Mouse (Mus musculus): Measurements from ENCODE around the gene Tmem120b. TPM values are rescaled to one million over a fixed set of nuclear protein-coding genes. Genes with fewer than 3 reads are reported as not detected.

Tmem120b gene
- total and polyA plus RNA-seq, 3 experiments = 4.8 to 8.0 (median 6.2) TPM

- DNase-seq (ENCODE audit: extremely low read depth) = no peak
- Histone ChIP-seq H3K27ac (ENCODE audit: insufficient read depth, low read depth) (no peak overlapping the region), H3K79me2 (replicated peaks; ENCODE audit: control insufficient read depth, extremely low read depth, insufficient read depth, poor library complexity, severe bottlenecking) (no peaks in the 10 kb centered on the region), H3K4me3 (replicated peaks in 1 of 3; ENCODE audit: low read depth in 2 of 3, low read length in 2 of 3, poor library complexity in 1 of 3) (no peak overlapping the region), H3K9me3 (replicated peaks; ENCODE audit: low read length) (no peaks in the 10 kb centered on the region), H3K4me2 (ENCODE audit: insufficient read depth, low read depth, poor library complexity, severe bottlenecking) (no peak overlapping the region), H3K36me3 (replicated peaks in 1 of 2; ENCODE audit: control insufficient read depth in 1 of 2, insufficient read depth in 1 of 2, low read length in 1 of 2) (peaks cover 0 to 43% of the 10 kb centered on the region in 2 experiments), H3K4me1 (ENCODE audit: control insufficient read depth in 1 of 2, insufficient read depth in 2 of 2) (peaks cover 0 to 5% of the 10 kb centered on the region in 2 experiments; a peak in 2 of 4 replicates), H3K9ac (ENCODE audit: insufficient read depth, low read depth) (no peak overlapping the region), H3K27me3 (replicated peaks) (no peaks in the 10 kb centered on the region)
- dilution Hi-C loops (cut with MboI; ENCODE audit: extremely low pct_ligation_motif_present, extremely low pct_unique_long_range_greater_than_20kb, low sequenced_read_pairs) = no loop called here
- in situ Hi-C loops (cut with MboI; ENCODE audit: low pct_ligation_motif_present, low pct_unique_long_range_greater_than_20kb, low sequenced_read_pairs) = no loop called here
- TF ChIP-seq JUND (conservative IDR thresholded peaks at IDR 0.05; ENCODE audit: low read depth, low read length) = no peak
- no peak for TF ChIP-seq MAZ (IDR thresholded peaks at IDR 0.05; ENCODE audit: low read depth, low read length)
- no peak for TF ChIP-seq RAD21 (IDR thresholded peaks at IDR 0.05; ENCODE audit: low read depth, low read length)
- no peak for TF ChIP-seq EP300 (IDR thresholded peaks at IDR 0.05; ENCODE audit: low read length)
- TF ChIP-seq ZKSCAN1 (IDR thresholded peaks at IDR 0.05; ENCODE audit: borderline replicate concordance, low read depth, low read length) = no peak
- TF ChIP-seq JUN (IDR thresholded peaks at IDR 0.05; ENCODE audit: insufficient read depth, low read depth, low read length) = no peak
These were observed 30.3 kb downstream of the Tmem120b start for GRCm38 (mm10) chr5:123098487-123098886.

GRCm38 (mm10) chr5:123102376-123102775, 34.2 kb downstream of the Tmem120b start:
- dilution Hi-C loops (cut with MboI; ENCODE audit: extremely low pct_ligation_motif_present, extremely low pct_unique_long_range_greater_than_20kb, low sequenced_read_pairs) (no loop called here), in situ Hi-C loops (cut with MboI; ENCODE audit: low pct_ligation_motif_present, low pct_unique_long_range_greater_than_20kb, low sequenced_read_pairs) (no loop called here)
- Histone ChIP-seq H3K4me1 (ENCODE audit: control insufficient read depth in 1 of 2, insufficient read depth in 2 of 2) (peaks cover 0 to 5% of the 10 kb centered on the region in 2 experiments; a peak in 2 of 4 replicates), H3K9me3 (replicated peaks; ENCODE audit: low read length) (no peaks in the 10 kb centered on the region), H3K36me3 (replicated peaks in 1 of 2; ENCODE audit: control insufficient read depth in 1 of 2, insufficient read depth in 1 of 2, low read length in 1 of 2) (peaks cover 0 to 60% of the 10 kb centered on the region in 2 experiments), H3K4me3 (replicated peaks in 1 of 3; ENCODE audit: low read depth in 2 of 3, low read length in 2 of 3, poor library complexity in 1 of 3) (no peak overlapping the region), H3K27me3 (replicated peaks) (no peaks in the 10 kb centered on the region), H3K79me2 (replicated peaks; ENCODE audit: control insufficient read depth, extremely low read depth, insufficient read depth, poor library complexity, severe bottlenecking) (no peaks in the 10 kb centered on the region), H3K4me2 (ENCODE audit: insufficient read depth, low read depth, poor library complexity, severe bottlenecking) (no peak overlapping the region), H3K27ac (ENCODE audit: insufficient read depth, low read depth) (no peak overlapping the region), H3K9ac (ENCODE audit: insufficient read depth, low read depth) (no peak overlapping the region)
- no peak for DNase-seq (ENCODE audit: extremely low read depth)
- no peak for TF ChIP-seq ZKSCAN1 (IDR thresholded peaks at IDR 0.05; ENCODE audit: borderline replicate concordance, low read depth, low read length)
- no peak for TF ChIP-seq ELF1 (IDR thresholded peaks at IDR 0.05; ENCODE audit: low read depth, low read length)
- no peak for TF ChIP-seq KAT2A (IDR thresholded peaks at IDR 0.05; ENCODE audit: insufficient replicate concordance, low read length)
- TF ChIP-seq ZMIZ1 (IDR thresholded peaks at IDR 0.05; ENCODE audit: low read depth, low read length) = no peak
- TF ChIP-seq CHD2 (IDR thresholded peaks at IDR 0.05; ENCODE audit: low read length) = no peak
- no peak for TF ChIP-seq IRF4 (IDR thresholded peaks at IDR 0.05; ENCODE audit: low read depth, low read length)
- TF ChIP-seq POLR2A (IDR thresholded peaks at IDR 0.05; ENCODE audit: low read depth, low read length) = no peak
- TF ChIP-seq RAD21 (IDR thresholded peaks at IDR 0.05; ENCODE audit: low read depth, low read length) = no peak
- TF ChIP-seq UBTF (IDR thresholded peaks at IDR 0.05; ENCODE audit: low read depth, low read length) = no peak
- TF ChIP-seq USF2 (conservative IDR thresholded peaks at IDR 0.05; ENCODE audit: low read depth, low read length) = no peak
- no peak for TF ChIP-seq BHLHE40 (IDR thresholded peaks at IDR 0.05; ENCODE audit: low read depth, low read length)
- no peak for TF ChIP-seq POLR2AphosphoS2 (IDR thresholded peaks at IDR 0.05; ENCODE audit: low read depth, low read length)
- TF ChIP-seq MAFK (IDR thresholded peaks at IDR 0.05; ENCODE audit: insufficient replicate concordance, low read length) = no peak
- TF ChIP-seq CTCF (conservative IDR thresholded peaks at IDR 0.05 in 1 of 2, IDR thresholded peaks at IDR 0.05 in 1 of 2; ENCODE audit: low read depth in 2 of 2, low read length in 2 of 2) = no peak
- TF ChIP-seq TCF12 (IDR thresholded peaks at IDR 0.05; ENCODE audit: low read depth, low read length) = no peak
- TF ChIP-seq SIN3A (IDR thresholded peaks at IDR 0.05; ENCODE audit: low read length) = no peak
- no peak for TF ChIP-seq ZC3H11A (IDR thresholded peaks at IDR 0.05; ENCODE audit: low read depth, low read length)
- TF ChIP-seq ETS1 (conservative IDR thresholded peaks at IDR 0.05; ENCODE audit: low read depth, low read length) = no peak

All from CH12.LX (cell line).